Mouse (Mus musculus) neural tube, embryonic 13.5 days (tissue): ENCODE data around the gene Wdr5. TPM values are rescaled to one million over a fixed set of nuclear protein-coding genes. Genes with fewer than 3 reads are reported as not detected.

Source experiments
- ATAC-seq: fragments of 200-750 bp; cut with Nextera tagmentation; 2 replicates; pipeline ENCODE4 v1.8.0; 2017; ENCODE audit warnings: low read depth, mild to moderate bottlenecking, moderate TSS enrichment, moderate library complexity
- H3K27ac ChIP-seq: fragments of 300-500 bp; sonication (generic); replicated peaks from 2 replicates; pipeline ENCODE4 v1.5.1; 2015; ENCODE audit warnings: moderate library complexity, mild to moderate bottlenecking, inconsistent platforms
- H3K27me3 ChIP-seq: fragments of 300-500 bp; sonication (generic); 2 replicates; pipeline ENCODE4 v1.6.1; 2015; ENCODE audit warnings: mild to moderate bottlenecking, inconsistent platforms
- H3K36me3 ChIP-seq: fragments of 300-500 bp; sonication (generic); 2 replicates; pipeline ENCODE4 v1.6.1; 2015; ENCODE audit warnings: mild to moderate bottlenecking, inconsistent platforms
- H3K4me1 ChIP-seq: fragments of 300-500 bp; sonication (generic); replicated peaks from 2 replicates; pipeline ENCODE4 v1.6.1; 2015; ENCODE audit warnings: inconsistent platforms
- H3K4me2 ChIP-seq: fragments of 300-500 bp; sonication (generic); 2 replicates; pipeline ENCODE4 v1.6.1; 2015; ENCODE audit warnings: inconsistent platforms, mild to moderate bottlenecking, moderate library complexity
- H3K4me3 ChIP-seq: fragments of 300-500 bp; sonication (generic); 2 replicates; pipeline ENCODE4 v1.5.1; 2015; ENCODE audit warnings: mild to moderate bottlenecking, inconsistent platforms
- H3K9ac ChIP-seq: fragments of 300-500 bp; sonication (generic); 2 replicates; pipeline ENCODE4 v1.6.1; 2015; ENCODE audit warnings: moderate library complexity, mild to moderate bottlenecking, inconsistent platforms
- H3K9me3 ChIP-seq: fragments of 300-500 bp; sonication (generic); 2 replicates; pipeline ENCODE4 v1.6.1; 2016; ENCODE audit warnings: inconsistent platforms
- WGBS: fragments of 180-500 bp; shearing (Covaris S2); methylation state at CpG from one replicate; pipeline ENCODE4 v1.1.7; 2015; 5-methylcytosine and 5-hydroxymethylcytosine counted together
- polyA plus RNA-seq: library from polyadenylated mRNA; unstranded; fragments of >200 nt; fragmentation: Nextera tagmentation; extraction: Ambion mirVana; gene quantifications from 2 replicates; pipeline ENCODE4 v1.2.1, GENCODE M21; 2015

Wdr5 gene
- polyA plus RNA-seq, 1 experiment from 2014 or later, result 36.6 TPM

DNA sequence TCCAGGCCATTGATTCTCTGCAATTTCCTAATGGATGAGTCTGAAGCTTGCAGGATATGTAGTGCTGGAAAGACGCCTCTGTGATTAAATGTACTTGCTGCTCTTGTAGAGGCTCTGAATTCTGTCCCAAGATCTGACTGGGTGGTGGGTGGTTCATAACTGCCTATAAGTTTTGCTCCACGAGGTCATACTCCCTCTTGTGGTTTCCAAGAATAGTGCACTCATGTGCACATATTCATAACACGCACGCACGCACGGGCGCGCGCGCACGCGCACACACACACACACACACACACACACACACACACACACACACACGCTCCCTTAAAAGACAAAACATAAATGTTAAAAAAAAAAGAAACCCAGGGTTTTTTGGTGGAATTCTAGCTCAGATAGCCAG, 69.6 kb downstream of the Wdr5 start:
- WGBS, result 93% methylated on average over 13 of the region's 13 CpGs
- no peak for ATAC-seq
- H3K9ac ChIP-seq, result no peak overlapping the region

More for the DNA sequence above, 69.6 kb downstream of the Wdr5 start:
- Histone ChIP-seq H3K4me1 (0 out of 2 replicates have a peak, but pooled peaks cover 6% of the 10 kb centered on the region), H3K4me2 (no peak overlapping the region), H3K27me3 (peaks cover 31% of the 10 kb centered on the region), H3K27ac (no peak overlapping the region), H3K4me3 (no peak overlapping the region), H3K36me3 (no peaks in the 10 kb centered on the region), H3K9me3 (no peaks in the 10 kb centered on the region)

Other genes starting within 250 kb of the Wdr5 start
- gene Vav2, start 88.1 kb upstream of the Wdr5 start, polyA plus RNA-seq, result 14.8 and 15.3 TPM in 2 replicates
- 30.0 and 30.5 TPM in 2 replicates for gene Brd3os, start 72.8 kb upstream of the Wdr5 start, polyA plus RNA-seq
- gene Brd3, start 7.5 kb upstream of the Wdr5 start, polyA plus RNA-seq, result 122 and 144 TPM in 2 replicates
- 3.2 and 4.7 TPM in 2 replicates for gene Rxra, start 161.3 kb downstream of the Wdr5 start, polyA plus RNA-seq